Mouse (Mus musculus): ENCODE data around the gene Abi3.

Abi3 gene

DNA sequence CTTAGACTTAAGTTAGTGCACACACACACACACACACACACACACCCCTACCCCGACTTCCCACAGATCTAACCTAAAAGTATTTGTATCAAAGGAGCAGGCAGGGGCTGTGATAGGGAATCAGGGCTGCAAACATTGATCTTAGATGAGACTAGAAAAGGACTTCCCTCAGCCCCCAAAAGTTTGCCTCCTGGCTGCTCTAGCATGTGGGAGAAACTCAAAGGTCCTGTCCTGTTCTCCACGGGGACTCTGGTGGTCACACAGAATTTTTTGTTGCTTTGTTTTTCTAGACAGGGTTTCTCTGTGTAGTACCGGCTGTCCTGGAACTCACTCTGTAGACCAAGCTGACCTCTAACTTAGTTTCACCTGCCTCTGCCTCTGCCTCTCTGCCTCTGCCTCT, 16.7 kb downstream of the Abi3 start:
- DNase-seq (ENCODE audit: low spot score) = no peak

DNA sequence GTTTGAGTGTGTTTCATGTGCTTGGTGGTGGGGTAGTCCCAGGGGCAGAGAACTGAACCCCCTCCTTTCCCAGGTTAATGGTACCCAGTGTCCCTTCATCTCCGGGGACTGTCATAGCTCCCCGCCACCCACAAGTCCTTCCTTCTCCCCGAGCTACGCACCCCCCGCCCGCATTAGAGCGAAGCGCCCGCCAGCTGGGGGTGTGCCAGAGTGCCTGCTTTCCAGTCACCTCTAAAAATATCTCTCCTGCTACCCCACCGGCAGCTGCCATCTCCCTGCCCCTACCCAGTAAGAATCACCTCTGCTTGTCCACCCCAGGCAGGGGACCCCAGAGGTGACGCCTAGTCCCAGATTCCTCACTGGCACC, 17.4 kb downstream of the Abi3 start:
- no peak for DNase-seq (ENCODE audit: low spot score)

DNA sequence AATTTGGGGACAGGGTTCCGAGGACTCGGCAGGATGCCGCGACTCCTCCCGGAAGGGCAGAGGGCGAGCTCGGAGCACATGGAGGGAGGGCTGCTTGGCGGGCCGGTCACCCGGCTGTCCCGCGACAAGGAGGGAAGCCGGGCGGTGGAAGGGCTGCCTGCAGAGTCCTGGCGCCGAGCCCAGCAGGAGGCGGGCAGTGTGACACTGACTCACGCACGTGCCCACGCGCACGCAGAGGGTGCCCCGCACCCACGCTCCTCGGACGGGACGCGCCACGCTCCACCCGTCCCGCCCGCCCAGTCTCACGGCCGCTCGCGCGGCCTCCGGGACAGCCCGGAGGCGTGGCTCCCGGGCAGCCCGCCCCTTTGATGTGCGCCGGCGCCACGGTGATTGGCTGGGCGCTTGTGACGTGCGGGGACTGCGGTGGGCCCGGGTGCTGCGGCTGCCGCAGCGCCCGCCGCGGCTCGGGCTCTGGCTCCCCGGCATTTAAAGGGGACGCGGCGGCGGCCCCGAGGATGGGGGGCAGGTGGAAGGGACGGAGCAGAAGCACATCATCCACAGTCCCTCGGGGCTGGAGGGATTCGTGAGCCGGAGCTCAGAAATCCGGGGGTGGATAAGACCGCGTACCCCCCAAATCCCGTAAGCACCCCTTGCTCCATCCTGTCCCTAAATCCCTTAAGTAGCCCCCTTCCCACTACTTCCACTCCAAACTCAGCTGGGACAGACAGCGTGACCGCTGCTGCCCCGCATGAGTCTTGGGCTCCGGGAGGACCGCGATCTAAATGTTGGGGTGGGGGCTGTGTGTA, 18.0 kb downstream of the Abi3 start, which contains the start of gene Phospho1:
Gene Phospho1, plus strand, starts transcription at position 429 of the 806 bp plus-strand sequence.
- DNase-seq (ENCODE audit: low spot score) = peak; percentile 87

DNA sequence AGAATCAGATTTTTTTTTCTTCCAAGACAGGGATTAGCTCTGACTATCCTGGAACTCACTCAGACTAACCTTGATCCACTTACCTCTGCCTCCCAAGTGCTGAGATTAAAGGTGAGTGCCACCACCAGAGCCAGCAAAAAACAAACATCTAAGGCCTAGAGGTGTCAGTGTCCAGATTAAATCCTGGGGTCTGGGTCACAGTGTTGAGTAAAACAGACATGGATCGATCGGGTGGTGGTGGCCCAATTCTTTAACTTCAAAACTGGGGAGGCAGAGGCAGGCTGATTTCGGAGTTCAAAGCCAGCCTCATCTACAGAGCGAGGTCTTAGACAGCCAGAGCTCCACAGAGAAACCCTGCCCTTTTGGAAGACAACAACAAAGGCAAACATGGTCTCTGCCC, 19.8 kb downstream of the Abi3 start:
- no peak for DNase-seq (ENCODE audit: low spot score)

DNA sequence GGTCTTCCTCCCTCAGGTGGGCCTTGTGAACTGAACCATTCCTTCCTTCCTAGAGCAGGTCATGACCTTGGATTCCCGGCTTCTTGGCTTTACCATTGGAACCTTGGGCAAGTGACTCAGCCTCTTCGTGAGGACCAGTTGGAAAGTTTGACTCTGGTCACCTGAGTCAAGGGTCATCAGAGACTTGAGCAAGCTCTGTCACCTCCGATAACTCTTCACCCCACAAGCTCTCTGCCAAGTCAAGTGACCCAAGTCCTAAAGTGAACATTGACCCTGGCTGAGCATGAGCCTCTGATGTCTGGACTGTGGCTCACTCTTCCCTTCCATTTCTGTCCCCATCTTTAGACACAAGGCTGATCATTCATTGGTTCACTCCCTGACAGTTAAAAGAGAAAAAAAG, 20.8 kb downstream of the Abi3 start:
- DNase-seq (ENCODE audit: low spot score) = no peak

DNA sequence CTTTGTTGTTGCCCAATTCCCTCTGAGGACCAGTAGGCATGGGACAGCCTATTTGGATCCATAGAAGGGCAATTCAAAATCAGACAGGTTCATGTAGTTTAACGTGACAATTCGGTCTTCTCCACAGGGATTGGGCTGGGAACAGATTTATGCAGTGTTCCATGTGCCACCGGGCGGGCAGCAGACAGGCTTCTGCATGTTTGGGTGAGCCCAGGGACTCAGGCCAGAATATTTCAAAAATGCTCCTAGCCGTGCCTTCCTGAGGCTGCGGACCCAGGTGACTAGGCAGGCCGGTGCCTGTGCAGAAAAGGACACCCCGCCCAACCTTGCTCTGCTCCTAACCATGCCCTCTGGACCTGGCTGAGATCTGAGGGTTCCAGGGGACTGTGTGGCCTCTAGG, 23.1 kb downstream of the Abi3 start:
- no peak for DNase-seq (ENCODE audit: low spot score)

DNA sequence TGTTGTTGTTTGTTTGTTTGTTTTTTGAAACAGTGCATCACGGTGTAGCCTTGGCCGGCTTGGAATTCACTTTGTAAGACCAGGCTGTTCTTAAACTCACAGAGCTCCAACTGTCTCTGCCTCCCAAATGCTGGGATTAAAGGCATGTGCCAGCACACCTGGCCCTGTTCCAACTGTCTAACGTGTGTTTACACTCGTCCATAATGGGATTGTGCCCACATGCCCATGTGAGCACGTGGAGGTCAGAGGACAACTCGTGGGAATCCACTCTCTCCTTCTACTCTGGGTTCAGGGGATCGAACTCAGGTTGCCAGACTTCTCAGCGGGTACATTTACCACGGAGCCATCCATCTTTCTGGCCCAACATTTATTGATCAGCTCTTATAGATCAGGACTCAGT, 26.9 kb downstream of the Abi3 start:
- no peak for DNase-seq (ENCODE audit: low spot score)

DNA sequence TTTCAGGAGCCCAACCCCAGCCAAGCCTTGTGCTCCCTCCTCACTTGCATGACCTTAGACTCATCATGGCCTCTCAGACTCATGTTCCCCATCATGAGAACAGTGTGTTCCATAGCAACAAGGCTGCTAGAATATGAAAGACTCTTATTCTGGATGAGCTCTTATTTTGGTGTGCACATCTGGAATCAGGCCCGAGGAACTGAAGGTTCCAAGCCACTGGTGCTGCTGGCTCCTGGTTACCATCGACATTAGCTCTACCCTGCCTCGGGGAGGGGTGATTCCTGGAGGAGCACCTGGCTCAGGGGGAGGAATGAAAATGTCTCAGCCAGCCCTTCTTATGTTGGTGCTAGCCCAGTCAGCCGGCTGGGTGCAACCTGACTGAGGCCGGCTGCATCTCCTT, 27.4 kb downstream of the Abi3 start:
- DNase-seq (ENCODE audit: low spot score) = no peak

DNA sequence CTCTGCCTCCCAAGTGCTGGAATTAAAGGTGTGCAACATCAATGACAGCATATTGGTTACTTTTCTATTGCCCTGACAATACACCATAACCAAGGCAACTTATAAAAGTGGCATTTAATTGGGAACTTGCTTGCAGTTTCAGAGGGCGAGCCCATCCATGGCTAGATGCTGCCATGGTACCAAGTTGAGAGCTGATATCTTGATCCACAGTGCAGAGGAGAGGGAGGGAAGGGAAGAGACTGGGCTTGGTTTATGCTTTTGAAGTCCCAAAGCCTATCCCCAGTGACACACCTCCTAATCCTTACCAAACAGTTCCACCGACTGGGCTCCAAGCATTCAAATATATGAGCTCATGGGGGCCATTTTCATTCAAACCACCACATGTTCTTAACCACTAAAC, 28.2 kb downstream of the Abi3 start:
- no peak for DNase-seq (ENCODE audit: low spot score)

DNA sequence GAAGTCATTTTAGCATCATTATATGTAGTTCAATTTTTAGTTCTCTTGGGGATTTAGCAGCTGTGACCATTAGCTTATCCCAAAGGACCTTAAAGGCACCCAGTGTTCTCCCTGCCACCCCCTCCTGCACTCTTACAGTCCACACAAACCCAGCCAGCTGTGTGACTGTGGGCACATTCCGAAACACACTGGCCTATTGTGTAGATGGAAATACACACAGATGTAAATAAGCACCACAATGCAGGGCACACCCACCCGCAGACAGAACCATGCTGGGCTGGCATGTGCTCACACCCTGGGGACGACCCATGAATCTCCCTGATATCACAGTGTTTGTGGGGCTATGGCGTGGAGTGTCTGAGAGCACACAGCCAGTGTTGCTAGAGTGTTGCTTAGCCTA, 30.1 kb downstream of the Abi3 start:
- no peak for DNase-seq (ENCODE audit: low spot score)

DNA sequence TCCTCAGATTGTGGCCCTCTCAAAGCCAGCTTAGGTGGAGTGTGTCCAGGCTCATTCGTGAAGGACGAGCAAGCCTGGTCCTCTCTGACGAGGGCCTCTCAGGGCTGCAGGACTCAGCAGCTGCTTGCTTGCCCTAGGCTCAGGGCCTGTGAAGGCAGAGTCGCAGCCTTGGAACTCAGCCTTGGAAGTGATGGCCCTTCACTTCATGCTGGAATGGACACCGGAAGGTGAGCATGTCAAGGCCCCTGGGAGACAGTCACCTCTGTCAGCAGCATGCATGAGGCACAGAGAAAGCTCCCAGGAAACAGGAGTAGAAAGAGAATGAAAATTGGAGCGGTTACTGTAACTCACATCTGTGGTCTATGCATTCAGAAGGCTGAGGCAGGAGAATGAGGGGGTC, 30.5 kb downstream of the Abi3 start:
- no peak for DNase-seq (ENCODE audit: low spot score)

DNA sequence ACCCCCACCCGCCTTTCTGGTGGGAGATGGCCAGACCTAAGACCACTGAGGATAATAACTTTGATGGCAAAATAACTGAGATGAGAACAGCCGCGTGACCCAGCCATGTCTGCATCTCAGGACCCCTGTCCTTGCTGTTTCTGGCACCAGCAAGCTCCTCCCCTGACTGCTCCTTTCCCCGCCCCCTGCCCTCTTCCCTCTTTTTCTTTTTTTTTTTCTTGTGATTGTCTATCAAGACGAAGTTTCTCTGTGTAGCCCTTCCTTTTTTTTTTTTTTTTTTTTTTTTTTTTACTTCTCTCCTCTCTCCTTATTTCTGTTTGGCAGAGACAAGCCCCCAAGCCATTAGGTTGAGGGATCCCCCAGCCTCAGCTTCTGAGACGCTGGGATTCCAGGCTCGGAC, 31.4 kb downstream of the Abi3 start:
- DNase-seq (ENCODE audit: low spot score) = no peak

DNA sequence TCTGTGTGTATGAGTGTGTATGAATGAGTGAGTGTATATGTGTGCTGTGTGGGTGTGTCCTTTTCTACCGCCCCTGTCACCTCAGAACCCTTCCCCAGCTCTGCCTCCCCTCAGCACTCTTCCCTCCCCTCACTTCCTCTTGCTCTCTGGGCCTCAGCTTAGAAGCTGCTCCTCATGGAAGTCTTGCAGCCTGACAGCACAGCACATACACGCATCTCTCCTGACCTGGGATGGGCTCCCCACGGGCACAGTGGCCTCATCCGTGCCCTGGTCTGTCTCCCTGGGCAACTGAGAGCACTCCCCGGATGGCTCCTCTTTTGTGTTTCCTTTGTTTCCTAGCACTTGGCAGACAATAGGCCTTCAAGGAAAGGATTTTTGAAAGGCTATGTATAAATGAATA, 32.7 kb downstream of the Abi3 start:
- DNase-seq (ENCODE audit: low spot score) = no peak

DNA sequence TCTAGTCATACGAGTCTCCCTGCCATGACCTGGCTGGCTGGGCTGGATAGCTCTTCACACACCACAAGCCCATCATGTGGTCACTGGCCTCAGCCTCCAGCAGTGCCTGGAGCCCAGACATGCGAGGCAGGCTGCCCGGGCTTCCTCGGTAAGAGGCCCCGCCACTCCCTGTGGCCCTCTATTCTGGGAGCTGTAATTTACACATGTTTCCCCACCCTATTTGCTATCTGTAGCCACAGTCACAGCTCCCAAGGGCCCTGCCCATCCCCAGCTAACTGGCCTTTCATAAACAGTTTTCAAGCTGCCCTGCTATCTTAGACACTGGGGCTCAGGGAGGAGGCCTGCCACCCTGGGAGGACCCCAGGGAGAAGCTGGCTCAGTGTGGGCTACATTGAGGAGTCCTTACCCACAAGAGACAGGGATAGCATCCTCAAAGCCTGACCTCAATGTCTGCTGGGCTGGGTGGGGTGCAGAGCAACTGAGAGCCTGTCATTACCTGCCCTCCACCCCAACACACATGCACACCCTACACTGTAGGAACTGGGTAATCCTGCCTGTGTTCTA, 33.7 kb downstream of the Abi3 start:
- no peak for DNase-seq (ENCODE audit: low spot score)

DNA sequence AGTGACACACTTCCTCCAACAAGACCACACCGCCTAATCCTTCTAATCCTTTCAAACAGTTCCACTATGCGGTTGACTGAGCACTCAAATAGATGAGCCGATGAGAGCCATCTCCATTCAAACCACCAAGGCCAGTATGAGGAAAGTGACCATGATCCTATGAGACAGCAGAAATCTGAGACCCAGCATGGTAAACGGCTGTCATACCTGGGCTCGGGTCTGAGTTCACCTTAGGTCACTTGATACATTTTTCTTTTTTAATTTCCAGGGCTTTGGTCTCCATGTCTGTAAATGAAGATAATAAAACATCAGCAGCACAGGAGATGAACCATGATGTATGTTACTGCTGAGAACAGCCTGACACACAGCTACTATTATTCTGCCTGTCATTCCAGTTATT, 34.4 kb downstream of the Abi3 start:
- DNase-seq (ENCODE audit: low spot score) = no peak

DNA sequence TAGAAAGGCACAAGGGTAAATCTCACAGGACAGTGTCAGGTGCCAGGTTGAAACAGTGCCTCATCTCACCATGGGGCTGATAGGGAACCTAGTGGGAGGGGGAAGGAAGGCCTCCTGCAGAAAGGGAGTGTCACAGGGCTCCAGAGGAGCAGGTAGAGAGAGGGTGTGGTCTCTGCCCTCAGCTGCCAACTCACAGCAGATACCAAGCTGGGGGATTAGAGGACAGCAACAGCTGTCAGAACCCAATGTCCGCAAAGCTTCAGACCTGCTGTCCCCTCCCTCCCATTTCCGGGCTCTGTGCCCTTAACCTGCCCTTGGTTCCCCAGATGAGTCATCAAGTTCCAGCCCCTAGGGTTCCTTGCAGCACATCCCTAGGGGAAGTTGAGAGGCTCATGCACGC, 36.7 kb downstream of the Abi3 start:
- no peak for DNase-seq (ENCODE audit: low spot score)

DNA sequence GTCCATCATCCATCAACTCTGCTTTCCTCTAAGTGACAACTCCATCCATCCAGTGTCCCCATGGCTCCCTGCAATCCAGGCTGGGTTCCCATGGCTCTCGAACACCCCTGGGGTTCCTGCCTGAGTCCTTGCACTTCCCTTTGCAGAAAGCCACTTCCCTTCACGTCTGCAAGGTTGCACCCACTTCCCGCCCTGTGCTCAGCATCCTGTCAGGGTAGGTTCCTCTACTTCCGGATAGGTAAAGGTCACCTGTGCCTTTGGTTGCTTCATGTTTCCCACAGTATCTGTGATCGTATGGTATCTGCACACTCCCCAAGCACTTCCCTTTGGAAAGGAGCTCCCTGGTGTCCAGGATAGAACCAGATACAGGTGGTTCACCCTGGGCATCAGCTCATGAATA, 37.3 kb downstream of the Abi3 start:
- DNase-seq (ENCODE audit: low spot score) = no peak

DNA sequence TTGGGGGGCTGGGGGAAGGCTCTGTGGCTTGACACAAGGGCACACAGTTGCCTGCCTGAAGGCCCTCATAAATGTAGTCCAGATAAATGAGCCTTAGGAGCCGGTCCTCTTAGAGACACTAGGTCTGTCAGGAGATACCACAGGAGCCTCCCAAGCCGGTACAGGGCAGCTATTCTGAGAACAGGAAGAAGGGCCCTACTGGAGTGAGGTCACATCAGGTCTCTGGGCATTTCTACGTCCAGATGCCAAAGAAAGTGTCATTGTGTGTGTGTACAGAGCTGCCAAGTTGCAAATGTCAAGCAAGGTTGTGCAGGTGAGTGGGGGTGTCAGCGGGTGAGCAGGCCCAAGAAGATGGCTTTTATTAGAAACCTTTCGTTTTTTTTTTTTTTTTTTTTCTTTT, 46.7 kb downstream of the Abi3 start:
- no peak for DNase-seq (ENCODE audit: low spot score)

DNA sequence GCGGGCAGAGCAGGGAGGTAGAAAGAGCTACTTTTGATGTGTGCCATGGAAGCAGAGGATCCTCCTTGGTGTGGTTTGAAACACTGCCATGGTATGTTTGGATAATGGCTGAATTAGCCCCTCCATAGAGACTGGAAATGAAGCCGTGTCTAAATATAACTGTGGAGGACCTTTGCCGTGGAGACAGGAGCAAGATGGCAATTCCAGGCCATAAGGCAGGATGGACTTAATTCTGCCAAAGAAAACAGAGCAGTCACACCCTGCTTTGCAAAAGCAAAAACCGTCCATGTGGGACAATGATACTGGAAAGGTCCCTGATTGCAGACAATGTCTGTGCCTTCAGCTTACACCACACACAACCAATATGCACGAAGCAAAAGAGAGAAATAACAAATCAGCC, 48.1 kb downstream of the Abi3 start:
- no peak for DNase-seq (ENCODE audit: low spot score)

DNA sequence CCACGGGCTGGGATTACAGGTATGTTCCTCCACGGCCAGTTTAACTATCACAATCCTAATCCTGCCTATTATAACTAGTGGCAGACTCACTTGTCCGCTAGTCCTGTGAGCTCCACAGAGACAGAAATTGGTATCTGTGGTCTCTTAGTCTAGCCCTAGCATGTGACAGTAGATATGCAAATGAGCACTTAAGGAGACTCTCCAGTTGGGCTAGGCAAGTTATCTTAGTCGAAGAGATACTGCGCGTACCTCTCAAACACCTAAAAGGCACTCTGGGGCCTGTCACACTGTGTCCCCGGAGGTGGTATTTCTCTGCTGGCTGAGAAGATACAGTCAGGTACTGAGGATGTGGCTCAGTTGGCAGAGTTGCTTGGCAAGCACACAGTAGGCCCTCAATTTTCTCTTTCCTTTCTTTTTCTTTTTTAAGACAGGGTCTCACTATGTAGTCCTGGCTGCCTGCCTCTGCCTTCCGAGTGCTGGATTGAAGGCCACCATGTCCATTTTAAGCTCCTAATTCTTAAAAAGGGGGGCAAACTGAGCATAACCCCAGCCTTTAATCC, 49.2 kb downstream of the Abi3 start:
- DNase-seq (ENCODE audit: low spot score) = no peak

DNA sequence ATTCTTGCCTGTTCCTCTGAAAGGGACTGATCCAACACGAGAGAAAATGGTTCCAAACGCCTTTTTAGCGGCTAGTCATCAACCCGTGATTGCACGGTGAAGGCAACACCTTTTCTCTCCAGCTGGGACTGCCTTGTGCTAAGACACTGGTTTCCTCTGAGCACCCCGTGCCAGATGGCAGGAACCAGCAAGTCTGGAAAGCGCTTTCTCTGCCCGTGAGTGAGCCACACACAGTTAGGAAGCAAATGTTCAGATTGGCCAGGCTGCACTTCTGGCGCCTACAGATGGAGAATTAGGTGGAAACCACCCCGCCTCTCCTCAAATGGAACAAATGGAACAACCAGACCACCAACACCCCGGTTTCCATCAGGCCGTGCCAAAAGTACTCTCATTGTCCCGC, 50.5 kb downstream of the Abi3 start:
- DNase-seq (ENCODE audit: low spot score) = no peak

DNA sequence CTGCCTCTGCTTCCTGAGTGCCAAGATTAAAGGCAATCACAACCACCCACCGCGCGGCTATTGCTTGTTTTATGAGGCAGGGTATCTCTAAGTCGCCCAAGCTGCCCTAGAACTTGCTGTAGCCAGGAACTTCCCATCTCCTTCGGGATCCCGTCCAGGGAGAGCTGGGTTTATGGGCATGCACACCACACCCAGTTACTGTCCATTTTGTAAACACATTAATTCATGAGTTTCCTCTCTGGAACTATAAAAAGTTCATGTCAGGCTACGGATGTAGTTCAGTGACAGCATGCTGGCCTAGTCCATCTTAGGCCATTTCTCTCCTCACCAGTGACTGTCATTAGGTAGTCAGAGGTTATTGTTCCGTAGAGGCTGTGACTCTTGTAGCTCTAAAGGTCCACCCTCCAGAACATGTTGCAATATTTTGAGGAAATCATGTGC, 52.8 kb downstream of the Abi3 start:
- DNase-seq (ENCODE audit: low spot score) = no peak

DNA sequence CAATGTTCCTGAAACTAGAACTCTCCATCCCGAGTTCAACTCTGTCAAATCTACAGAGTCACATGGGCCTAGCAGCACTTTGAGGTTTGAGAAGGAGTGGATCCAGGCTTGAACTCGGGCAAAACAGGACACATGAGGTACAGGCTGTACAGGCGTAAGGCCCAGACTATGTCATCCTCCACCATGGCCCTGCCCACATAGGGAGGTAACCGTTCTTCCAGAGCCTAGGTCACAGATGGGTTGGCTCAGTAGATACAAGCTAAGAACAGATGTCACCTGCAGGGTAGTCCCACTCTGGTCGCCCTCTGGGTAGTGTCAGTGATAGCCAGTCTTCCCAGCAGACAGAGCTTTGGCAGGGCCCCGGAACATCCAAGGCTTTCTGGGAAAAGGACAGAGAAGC, 55.8 kb downstream of the Abi3 start:
- DNase-seq (ENCODE audit: low spot score) = no peak

DNA sequence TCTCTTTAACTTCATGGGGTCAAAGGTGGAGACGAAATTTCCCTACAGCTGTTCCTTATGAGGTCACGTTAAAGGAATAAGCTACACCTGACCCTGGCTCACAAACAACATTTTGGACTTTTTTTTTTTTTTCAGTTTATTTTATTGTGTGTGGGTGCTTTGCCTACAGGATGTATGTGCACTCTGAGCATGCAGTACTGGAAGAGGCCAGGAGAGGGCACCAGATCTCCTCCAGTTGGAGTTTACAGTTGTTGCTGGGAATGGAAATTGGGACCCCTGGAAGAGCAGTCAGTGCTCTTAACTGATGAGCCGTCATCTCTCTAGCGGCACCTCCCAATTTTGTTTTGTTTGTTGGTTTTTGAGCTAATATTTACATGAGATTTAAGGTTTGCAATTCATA, 56.6 kb downstream of the Abi3 start:
- no peak for DNase-seq (ENCODE audit: low spot score)

Measured in ovary, adult 18-20 months (tissue).